Mouse (Mus musculus) effector memory CD4-positive, alpha-beta T cell, adult 5 months (primary cell): ENCODE data around the gene Tmtc3. TPM values are rescaled to one million over a fixed set of nuclear protein-coding genes. Genes with fewer than 3 reads are reported as not detected.

Experiments used
- polyA plus RNA-seq: library from polyadenylated mRNA; unstranded; fragments of 100-300 nt; shearing (Covaris generic); gene quantifications from one replicate; pipeline ENCODE4 v1.2.1, GENCODE M21; 2017

Tmtc3 gene
- 1.3 TPM for polyA plus RNA-seq

DNA sequence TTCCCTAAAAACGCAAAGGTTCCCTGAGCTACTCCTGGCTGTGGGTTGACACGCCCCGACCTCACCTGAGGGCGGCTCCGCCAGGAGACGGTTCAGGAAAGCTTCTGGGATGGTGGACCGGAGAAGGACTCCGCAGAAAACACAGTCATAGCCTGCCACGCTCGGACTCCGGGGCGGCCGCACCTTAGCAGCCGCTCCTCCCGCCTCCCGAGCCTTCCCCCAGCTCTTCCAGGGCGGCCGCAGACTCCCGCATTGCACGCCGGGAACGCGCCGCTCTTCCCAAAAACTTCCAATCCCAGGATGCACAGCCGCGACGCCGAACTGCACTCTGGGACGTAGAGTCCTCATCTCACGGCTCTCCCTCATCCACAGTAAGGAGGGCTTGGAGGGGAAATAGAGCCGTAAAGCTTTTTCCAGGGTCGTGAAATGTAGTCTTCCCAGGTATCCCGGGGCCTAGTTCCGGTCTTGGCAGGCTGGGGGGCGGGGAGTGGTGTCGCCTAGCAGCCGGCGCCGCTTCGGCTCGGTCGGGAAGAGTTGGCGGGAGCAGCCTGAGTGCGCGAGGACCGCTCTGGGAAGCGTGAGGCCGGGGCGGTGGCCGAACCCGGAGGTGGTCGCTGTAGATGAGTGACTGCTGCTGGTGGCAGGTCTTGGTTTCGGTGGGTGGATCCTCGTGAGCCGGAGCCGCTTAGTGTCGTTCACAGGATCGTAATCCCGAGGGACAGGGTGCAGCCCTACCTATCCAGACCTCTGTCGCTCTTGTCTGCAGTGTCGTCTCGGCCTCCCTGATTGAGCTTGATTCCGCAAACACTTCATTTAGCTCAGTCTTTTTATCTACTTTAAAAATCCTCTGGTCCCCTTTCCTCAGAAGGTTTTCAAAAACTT, at the start of gene Tmtc3, which contains the start of gene Cep290:
Tmtc3 (minus strand) TSS at position 254 of the 882 bp plus-strand sequence.
Cep290 (plus strand) TSS at position 462 of the 882 bp plus-strand sequence.

Other genes starting within 250 kb of the Tmtc3 start
- not detected for gene Gm4301, start 151.7 kb downstream of the Tmtc3 start, polyA plus RNA-seq
- gene Gm4302, start 146.5 kb downstream of the Tmtc3 start, polyA plus RNA-seq = not detected
- gene Gm4303, start 141.4 kb downstream of the Tmtc3 start, polyA plus RNA-seq = not detected
- not detected for gene Gm4305, start 136.3 kb downstream of the Tmtc3 start, polyA plus RNA-seq
- not detected for gene Gm4307, start 126.0 kb downstream of the Tmtc3 start, polyA plus RNA-seq
- not detected for gene Gm4312, start 104.8 kb downstream of the Tmtc3 start, polyA plus RNA-seq
- 3.8 TPM for gene Cep290, start 208 bp upstream of the Tmtc3 start, polyA plus RNA-seq
- 6.5 TPM for gene 4930430F08Rik, start 103.1 kb upstream of the Tmtc3 start, polyA plus RNA-seq
- gene 1700017N19Rik, start 103.1 kb upstream of the Tmtc3 start, polyA plus RNA-seq = not detected